Mouse (Mus musculus): ENCODE data around the gene Hpn.

The Hpn gene

DNA sequence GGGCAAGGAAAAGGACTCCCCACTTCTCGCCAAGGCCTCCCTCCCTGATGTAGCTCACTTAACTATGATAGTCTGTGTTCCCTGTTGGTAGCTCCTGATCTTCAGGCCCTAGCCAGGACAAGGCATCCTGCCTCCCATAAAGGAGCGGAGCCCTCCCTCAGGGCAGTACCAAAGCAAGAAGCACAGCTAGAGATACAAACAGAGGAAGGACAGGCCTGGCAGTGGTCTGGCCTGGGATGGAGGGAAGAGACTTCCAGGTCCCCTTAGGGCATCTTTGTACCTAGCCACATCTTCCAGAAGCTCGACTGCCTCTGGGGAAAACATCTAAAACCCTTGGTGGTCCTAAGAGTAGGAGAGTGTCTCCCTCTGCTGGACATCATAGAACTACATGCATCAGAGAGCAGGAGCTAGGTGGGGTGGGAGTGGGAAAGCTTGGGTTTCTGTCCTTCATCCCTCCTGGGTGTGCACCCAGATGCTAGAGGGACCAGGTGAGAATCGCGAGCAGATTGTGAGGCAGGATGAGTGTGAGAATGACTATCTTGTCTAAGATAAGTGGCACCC lies 37.1 kb downstream of the Hpn start:
- peak; percentile 70 to 83 for DNase-seq

DNA sequence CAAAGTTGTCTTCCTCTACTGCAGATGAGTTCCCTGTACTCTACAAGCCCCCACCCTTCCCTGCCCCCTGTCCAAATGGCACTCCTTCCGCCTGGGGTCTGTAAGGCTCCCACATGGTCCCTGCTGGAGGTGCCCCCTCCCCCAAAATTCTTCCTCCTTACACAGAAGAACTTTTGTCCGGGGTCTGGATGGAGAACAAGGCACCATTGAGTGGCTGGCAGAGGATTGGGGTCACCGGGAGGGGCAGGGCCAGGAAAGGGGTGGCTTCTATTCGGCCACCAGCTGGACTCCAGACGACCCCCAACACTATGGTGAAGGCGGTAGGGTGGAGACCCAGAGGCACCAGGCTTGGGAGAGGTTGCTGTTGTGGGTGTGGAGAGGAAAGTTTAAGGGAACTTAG lies 37.6 kb downstream of the Hpn start:
- DNase-seq: peak in 1 of 2 experiments; percentile 55

- no peak for DNase-seq
These were observed 38.6 kb downstream of the Hpn start, which contains the start of gene Fxyd3 for GRCm38 (mm10) chr7:31076492-31076891. Gene Fxyd3 (minus strand): TSS chr7:31076704.

DNA sequence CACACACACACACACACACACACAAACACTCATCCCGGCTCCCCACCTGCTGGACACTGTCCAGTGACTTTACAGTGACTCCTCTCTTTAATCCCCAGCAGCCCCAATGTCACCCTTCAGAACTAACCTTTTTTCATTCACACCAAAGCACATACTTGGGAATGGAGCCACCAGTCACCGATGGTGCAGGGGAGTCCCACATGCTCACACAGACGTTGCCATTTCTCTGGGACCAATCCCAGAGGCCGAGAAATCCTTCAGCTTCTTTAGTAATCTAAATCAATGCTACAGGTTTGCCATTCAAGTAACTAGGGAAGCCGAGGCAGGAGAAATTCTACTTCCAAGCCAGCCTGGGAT lies 40.4 kb downstream of the Hpn start:
- DNase-seq: peak in 1 of 2 experiments; percentile 54

GRCm38 (mm10) chr7:31074061-31074712 lies 40.9 kb downstream of the Hpn start:
- peak in 1 of 2 experiments; percentile 51 for DNase-seq

DNA sequence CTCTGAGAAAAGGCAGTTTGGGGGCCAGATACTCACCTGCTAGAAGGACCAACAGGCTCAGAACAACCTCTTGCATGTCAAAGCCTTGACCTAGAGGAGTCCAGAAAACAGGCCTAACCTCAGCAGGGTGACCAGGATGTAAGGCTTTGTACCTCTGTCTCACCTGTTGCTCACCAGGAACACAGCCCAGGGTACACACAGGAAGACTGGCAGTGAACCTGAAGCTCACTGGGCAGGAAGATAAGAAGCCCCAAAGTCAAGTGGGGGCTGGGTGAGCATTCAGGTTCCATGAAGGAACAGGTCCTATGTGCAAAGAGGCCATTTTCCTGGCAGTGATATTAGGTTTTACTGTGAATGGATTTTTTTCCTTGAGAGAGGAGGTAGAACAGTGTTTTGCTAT lies 41.5 kb downstream of the Hpn start:
- no peak for DNase-seq

- DNase-seq: peak in 1 of 2 experiments; percentile 54
These were observed 42.8 kb downstream of the Hpn start for GRCm38 (mm10) chr7:31072326-31072725.

GRCm38 (mm10) chr7:31070324-31070723 lies 44.8 kb downstream of the Hpn start:
- peak; percentile 65 to 70 for DNase-seq

DNA sequence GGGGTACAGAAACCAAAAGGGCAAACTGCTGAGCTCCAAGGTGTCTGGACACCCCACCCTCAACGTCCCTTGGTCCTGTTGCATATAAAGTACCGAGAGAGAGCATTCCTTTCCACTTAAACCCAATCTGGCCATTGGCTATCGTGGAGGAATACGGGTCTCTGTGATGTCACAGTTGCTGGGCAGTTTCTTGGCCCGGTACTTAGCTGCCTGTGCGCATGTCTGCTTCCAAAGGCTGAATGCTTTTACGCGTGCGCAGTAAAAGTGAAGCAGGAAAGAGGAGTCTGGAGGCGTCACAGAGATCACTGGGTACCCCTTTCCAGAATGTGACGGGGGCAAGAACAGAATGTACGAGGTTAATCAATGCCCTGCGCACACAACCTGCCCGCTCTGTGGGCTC lies 45.6 kb downstream of the Hpn start:
- peak; percentile 66 to 74 for DNase-seq

DNA sequence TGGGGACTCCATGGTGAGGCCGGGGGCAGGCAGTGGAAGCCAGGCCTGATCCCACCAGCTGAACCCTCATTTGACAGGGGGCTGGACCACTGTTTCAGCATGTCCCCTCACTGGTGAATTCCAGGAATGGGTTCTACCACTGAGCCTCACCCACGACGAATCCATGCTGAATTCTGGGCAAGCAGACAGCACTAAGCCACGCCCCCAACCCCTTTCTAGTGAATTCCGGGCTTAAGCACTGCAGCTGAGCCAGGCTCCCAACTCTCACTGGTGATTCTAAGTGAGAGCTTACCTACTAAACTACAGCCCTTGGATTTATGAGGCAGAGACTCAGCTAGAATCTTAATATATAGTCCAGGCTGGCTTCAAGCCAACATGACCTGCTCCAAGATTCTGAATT lies 47.3 kb downstream of the Hpn start:
- peak; percentile 73 to 75 for DNase-seq

DNA sequence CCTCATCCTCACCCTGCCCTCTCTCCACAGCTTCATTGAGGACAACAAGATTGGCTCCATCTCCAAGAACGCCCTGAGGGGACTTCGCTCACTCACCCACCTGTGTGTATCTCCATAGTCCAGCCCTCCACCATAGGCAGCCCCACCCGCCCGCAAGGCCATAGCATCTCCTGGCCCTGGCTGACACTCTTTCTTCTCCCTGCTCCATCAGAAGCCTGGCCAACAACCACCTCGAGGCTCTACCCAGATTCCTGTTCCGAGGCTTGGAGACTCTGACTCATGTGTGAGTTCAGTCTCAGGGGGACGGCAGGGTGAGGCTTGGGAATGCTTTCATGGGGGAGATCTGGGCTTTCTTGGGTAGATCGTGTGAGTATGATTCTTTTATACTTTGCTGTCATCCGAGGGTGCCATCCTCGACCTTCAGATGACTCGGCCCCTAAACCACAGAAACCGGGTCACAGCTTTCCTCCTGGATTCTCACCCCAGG lies 52.0 kb downstream of the Hpn start:
- no peak for DNase-seq

DNA sequence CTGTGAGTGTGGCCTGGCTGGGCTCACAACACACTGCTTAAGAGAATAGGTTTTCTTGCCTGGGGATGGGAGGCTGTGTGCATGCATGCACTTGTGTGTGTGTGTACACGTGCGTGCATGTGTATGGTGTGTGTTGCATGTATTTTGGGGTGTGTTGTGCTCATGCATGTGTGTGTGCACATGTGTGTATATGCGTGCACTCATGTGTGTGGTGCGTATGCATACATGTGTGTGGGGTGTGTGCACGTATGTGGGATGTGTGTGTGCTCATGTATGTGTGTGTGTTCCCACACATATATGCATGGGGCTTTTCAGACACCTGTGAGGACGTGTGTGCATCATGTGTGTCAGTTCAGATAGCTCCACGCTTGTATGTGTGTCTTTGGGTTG lies 54.5 kb downstream of the Hpn start:
- DNase-seq: no peak

DNA sequence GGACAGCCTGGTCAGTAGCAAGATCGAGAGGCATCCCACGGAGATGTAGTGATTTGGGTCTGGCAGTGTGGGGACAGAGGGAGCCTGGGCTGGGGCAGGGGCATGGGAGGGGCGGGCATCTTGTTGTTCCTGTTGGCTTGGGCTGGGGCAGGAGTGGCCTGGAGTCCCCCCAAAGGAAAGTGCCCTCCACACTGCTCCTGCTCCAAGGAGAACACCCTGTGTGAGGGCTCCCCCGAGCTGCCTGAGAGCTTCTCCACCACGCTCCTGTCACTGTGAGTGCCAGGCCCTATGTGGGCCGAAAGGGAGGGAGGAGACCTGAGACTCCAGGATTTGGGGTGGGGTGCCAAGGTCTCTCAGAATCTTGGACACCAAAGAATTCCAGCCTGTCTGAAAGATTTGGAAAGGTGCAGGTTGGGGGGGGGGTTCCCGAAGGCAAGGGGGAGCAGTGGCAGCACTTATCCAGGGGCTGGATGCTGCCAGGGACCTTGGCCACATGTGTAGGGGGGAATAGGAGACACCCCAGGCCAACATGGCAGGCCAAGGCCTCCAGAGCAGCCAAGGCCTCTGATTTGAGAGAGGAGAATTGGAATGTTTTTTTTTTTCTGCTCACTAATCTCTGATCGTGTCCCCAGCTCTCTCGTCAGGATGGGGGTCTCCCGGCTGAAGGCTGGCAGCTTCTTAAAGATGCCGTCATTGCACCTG lies 55.0 kb downstream of the Hpn start:
- peak; percentile 54 to 56 for DNase-seq

DNA sequence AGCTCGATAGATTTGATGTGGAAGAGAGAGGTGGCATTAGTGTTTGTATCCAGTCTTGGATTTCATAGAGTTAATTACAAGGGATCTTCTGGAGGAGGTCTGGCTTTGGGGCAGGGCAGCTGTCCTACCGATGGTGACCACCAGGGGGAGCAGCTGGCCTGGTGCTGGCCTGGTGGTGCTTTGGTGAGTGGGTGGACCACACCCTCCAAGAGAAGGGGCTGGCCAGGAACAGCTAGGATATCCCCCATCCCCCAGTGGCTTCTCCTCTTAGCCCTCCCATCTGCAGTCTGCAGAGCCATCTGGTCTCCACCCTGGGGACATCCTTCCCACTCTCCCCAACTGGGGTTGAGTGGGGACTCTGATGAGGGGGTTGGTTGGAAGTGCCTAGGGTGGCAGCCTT lies 56.0 kb downstream of the Hpn start, which contains the start of gene Lgi4:
Lgi4 (plus strand) TSS at position 235 of the 400 bp plus-strand sequence.
- peak; percentile 94 to 96 for DNase-seq

- DNase-seq: no peak
These were observed 56.9 kb downstream of the Hpn start for GRCm38 (mm10) chr7:31058211-31058610.

GRCm38 (mm10) chr7:31057730-31058129 lies 57.4 kb downstream of the Hpn start:
- no peak for DNase-seq

DNA sequence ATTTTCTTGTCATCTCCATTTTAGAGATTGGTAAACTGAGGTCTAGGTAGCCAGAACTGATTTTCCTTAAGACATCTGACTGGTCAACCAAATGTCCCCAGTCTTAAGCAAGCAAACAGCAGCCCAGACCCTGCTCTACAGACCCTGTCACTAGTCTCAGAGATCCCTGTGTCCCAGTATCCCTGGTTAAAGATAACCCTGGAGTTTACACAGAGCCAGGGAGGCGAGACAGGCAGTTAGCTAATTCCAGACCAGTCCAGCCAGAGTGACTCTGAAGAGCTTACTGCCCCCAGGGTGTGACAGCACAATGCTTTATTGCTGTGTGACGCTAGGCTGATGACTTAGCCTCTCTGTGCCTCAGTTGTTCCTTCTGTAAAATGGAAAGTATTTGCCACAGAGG lies 58.0 kb downstream of the Hpn start, which contains the start of gene Fxyd1:
Fxyd1 (minus strand) TSS at position 129 of the 400 bp plus-strand sequence.
- no peak for DNase-seq

- DNase-seq: no peak
These were observed 58.6 kb downstream of the Hpn start for GRCm38 (mm10) chr7:31056448-31056847.

- no peak for DNase-seq
These were observed 59.2 kb downstream of the Hpn start for GRCm38 (mm10) chr7:31055883-31056282.

DNA sequence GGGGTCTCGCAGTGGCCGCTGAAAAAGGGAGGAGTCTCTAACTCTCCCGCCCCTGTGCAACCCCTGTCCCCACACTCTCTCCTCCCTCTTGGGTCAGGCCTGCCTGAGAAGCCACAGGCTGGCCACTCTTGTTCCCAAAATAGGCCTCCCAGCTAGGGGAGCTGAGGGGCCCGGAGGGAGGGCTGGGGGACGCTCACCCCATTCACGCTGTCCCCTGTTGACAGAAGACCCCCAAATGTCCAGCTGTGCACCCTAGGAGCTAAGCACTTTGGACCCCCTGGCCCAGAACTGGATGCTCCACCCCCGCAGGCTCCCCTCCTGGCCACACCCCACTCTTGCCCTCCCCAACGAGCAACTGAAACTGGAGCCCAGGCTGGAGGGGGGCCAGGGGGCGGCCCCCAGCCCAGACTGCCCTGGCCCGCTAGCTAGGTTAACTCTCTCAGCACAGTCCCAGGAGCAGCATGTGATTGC lies 59.7 kb downstream of the Hpn start:
- peak; percentile 69 to 78 for DNase-seq

DNA sequence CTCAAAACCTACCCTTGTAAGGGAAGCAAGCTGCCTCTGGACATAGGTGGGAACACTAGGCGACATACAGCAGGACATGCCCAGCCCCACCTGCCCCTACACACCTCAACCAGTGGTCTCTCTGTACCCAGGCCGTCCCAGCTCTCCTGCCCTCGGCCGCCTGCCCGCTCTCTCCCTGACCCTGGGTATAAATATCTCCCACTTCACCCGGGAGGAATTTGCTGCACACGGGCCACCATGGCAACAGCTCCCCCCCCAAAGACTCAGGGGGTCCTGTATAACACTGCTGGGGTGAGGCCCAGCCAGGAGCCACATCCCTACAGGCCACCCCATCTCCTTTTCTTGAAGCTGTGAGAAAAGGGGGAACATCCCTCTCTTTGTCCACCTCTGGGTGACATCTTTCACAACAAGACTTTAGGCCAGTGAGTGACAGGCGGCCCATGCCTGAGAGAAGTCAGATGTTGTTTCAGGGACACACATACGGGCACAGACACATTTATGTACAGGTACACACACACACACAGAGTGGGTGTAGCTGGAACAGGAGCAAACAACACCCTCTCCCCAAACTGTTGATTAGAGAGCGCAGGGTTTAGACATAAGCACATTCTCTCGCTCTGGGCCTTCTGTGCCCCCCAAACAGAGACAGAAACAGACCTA lies 60.3 kb downstream of the Hpn start:
- DNase-seq: no peak

- DNase-seq: peak; percentile 47 to 58
These were observed 61.1 kb downstream of the Hpn start for GRCm38 (mm10) chr7:31053882-31054447.
